Mouse (Mus musculus) midbrain, embryonic 14.5 days (tissue): Measurements from ENCODE around the gene Tgfbr2. TPM values are rescaled to one million over a fixed set of nuclear protein-coding genes. Genes with fewer than 3 reads are reported as not detected.

Source experiments
- ATAC-seq: fragments of 200-750 bp; cut with Nextera tagmentation; 2 replicates; pipeline ENCODE4 v1.8.0; 2017; ENCODE audit warnings: moderate number of reproducible peaks, moderate library complexity; ENCODE audit not compliant: low FRiP score, low TSS enrichment
- DNase-seq: peaks from one replicate; pipeline ENCODE4 v3.0.0-alpha.2; 2015
- H3K27ac ChIP-seq: fragments of 300-500 bp; sonication (generic); replicated peaks from 2 replicates; pipeline ENCODE4 v1.5.1; 2014; ENCODE audit warnings: mild to moderate bottlenecking, low read depth, low read length, moderate library complexity
- H3K27me3 ChIP-seq: fragments of 300-500 bp; sonication (generic); 2 replicates; pipeline ENCODE4 v1.6.1; 2014; ENCODE audit warnings: low read length, control low read depth, mixed read lengths; ENCODE audit not compliant: control insufficient read depth, insufficient read depth
- H3K36me3 ChIP-seq: fragments of 300-500 bp; sonication (generic); 2 replicates; pipeline ENCODE4 v1.6.1; 2014; ENCODE audit warnings: low read length, control low read depth; ENCODE audit not compliant: control insufficient read depth, insufficient read depth
- H3K4me1 ChIP-seq: fragments of 300-500 bp; sonication (generic); 2 replicates; pipeline ENCODE4 v1.6.1; 2014; ENCODE audit warnings: mild to moderate bottlenecking, antibody characterized with exemption, low read length, control low read depth; ENCODE audit not compliant: control insufficient read depth, insufficient read depth
- H3K4me2 ChIP-seq: fragments of 300-500 bp; sonication (generic); 2 replicates; pipeline ENCODE4 v1.6.1; 2014; ENCODE audit warnings: mild to moderate bottlenecking, low read length, moderate library complexity
- H3K4me3 ChIP-seq: fragments of 300-500 bp; sonication (generic); replicated peaks from 2 replicates; pipeline ENCODE4 v1.5.1; 2014; ENCODE audit warnings: low read depth, low read length
- H3K9ac ChIP-seq: fragments of 300-500 bp; sonication (generic); replicated peaks from 2 replicates; pipeline ENCODE4 v1.6.1; 2014; ENCODE audit warnings: mild to moderate bottlenecking, low read length, moderate library complexity
- H3K9me3 ChIP-seq: fragments of 300-500 bp; sonication (generic); 2 replicates; pipeline ENCODE4 v1.6.1; 2016; ENCODE audit warnings: low read length, control low read depth, mixed read lengths; ENCODE audit not compliant: control insufficient read depth
- WGBS: fragments of 180-500 bp; shearing (Covaris S2); extraction: QIAGEN DNeasy Blood & Tissue Kit; methylation state at CpG from one replicate; pipeline ENCODE4 v1.1.7; 2014; 5-methylcytosine and 5-hydroxymethylcytosine counted together
- polyA plus RNA-seq: library from polyadenylated mRNA; unstranded; fragments of >200 nt; fragmentation: Nextera tagmentation; extraction: Ambion mirVana; gene quantifications from 2 replicates; pipeline ENCODE4 v1.2.1, GENCODE M21; 2014

The Tgfbr2 gene
- polyA plus RNA-seq: 3.6 and 10.4 TPM in 2 replicates

DNA sequence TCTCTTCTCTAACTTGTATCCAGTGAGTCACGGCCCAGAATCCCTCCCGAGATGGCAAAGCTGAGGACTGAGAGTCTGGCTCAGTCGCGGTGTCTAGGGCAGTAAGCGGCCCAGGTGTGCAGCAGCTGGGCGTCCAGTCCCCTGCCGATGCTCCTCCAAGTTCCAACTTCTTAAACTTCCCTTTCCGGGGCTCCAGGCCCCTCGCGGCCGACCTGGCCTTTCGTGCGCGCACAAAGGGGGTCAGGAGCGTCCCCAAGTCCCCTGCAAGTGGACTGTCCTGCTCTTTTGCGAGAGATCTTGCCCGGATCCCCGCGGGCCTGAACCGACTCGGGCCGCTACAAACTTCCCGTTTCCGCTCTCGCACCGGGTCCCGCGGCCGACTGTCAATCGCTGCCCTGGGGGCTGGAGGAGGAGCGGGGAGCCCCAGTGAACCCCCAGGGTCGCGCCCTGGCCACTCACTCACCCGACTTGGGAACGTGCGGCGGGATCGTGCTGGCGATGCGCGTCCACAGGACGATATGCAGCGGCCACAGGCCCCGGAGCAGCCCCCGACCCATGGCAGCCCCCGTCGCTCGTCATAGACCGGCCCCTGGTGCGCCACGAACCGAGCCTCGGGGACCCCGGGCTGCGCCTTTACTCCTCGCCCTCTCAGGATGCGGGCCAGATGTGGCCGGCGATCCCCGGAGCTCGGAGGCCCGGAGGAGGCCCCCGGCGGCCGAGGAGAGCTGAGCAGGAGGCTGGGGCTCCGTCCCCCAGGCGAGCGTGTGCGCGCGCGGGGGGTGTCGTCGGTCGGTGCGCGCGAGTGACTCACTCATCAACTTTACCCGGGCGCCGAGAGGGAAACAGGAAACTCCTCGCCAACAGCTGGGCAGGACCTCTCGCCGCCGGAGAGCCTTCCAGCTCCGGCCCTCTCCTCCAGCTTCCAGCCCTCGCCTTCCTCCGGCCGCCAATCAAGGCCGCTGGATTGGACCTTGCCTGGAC, at the start of gene Tgfbr2:
Tgfbr2 (minus strand) TSS at position 880 of the 981 bp plus-strand sequence.
- Histone ChIP-seq H3K27me3 (peaks cover 19% of the 10 kb centered on the region), H3K4me3 (peak within 1 kb of the TSS; percentile 48), H3K27ac (peak within 1 kb of the TSS; percentile 32; the same call in 1 of the 2 replicates), H3K4me2 (peak within 1 kb of the TSS; percentile 92), H3K36me3 (no peaks in the 10 kb centered on the region), H3K4me1 (0 out of 2 replicates have a peak, but pooled peaks cover 12% of the 10 kb centered on the region), H3K9ac (peak within 1 kb of the TSS; percentile 57), H3K9me3 (no peaks in the 10 kb centered on the region)
- ATAC-seq (no peak), DNase-seq (peak; percentile 71)
- WGBS: under 1% methylated on average over 89 of the region's 90 CpGs

DNA sequence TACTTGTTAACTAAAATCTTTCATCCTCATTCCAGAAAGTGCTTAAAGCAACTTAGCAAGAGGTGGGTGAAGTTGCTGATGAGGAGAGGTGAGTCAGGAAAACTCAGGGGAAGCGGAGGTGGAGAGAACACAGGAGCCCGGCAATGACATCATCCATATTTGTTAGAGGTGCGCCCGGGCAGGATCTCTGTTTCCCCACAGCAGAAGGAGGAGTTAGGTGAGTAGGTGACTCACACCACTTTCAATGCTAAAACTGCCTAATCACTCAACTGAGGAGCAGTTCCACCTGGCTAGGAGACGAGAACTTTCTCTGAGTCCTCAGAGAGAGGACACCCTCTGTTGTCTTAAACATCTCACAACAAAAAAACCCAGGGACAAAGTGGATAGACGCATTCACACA, 48.2 kb upstream of the Tgfbr2 start:
- ATAC-seq (no peak), DNase-seq (no peak)
- Histone ChIP-seq H3K4me2 (no peak overlapping the region), H3K9ac (no peak overlapping the region), H3K4me1 (no peaks in the 10 kb centered on the region), H3K27ac (no peak overlapping the region), H3K4me3 (no peak overlapping the region), H3K36me3 (no peaks in the 10 kb centered on the region), H3K9me3 (no peaks in the 10 kb centered on the region), H3K27me3 (no peaks in the 10 kb centered on the region)
- WGBS: 81% methylated on average over 6 of the region's 6 CpGs

GRCm38 (mm10) chr9:116222643-116223042, 47.5 kb upstream of the Tgfbr2 start:
- DNase-seq (no peak), ATAC-seq (no peak)
- WGBS: 91% methylated on average over 5 of the region's 5 CpGs
- Histone ChIP-seq H3K36me3 (no peaks in the 10 kb centered on the region), H3K9ac (no peak overlapping the region), H3K27ac (no peak overlapping the region), H3K4me2 (no peak overlapping the region), H3K9me3 (no peaks in the 10 kb centered on the region), H3K4me1 (no peaks in the 10 kb centered on the region), H3K4me3 (no peak overlapping the region), H3K27me3 (no peaks in the 10 kb centered on the region)

GRCm38 (mm10) chr9:116222000-116222399, 46.8 kb upstream of the Tgfbr2 start:
- no peak overlapping the region for H3K4me2 ChIP-seq
- ATAC-seq (no peak; the same call in 1 of the 2 replicates), DNase-seq (no peak)
- H3K4me3 ChIP-seq: no peak overlapping the region
- no peaks in the 10 kb centered on the region for H3K4me1 ChIP-seq
- no peaks in the 10 kb centered on the region for H3K36me3 ChIP-seq
- WGBS: 79% methylated on average over 11 of the region's 11 CpGs
- H3K9ac ChIP-seq: no peak overlapping the region
- H3K27ac ChIP-seq: no peak overlapping the region
- no peaks in the 10 kb centered on the region for H3K9me3 ChIP-seq
- H3K27me3 ChIP-seq: no peaks in the 10 kb centered on the region

- WGBS: 91% methylated on average over 6 of the region's 6 CpGs
Observed at GRCm38 (mm10) chr9:116221565-116221964, 46.4 kb upstream of the Tgfbr2 start.

GRCm38 (mm10) chr9:116220616-116221015, 45.5 kb upstream of the Tgfbr2 start:
- H3K27ac ChIP-seq: no peak overlapping the region
- no peaks in the 10 kb centered on the region for H3K27me3 ChIP-seq
- no peaks in the 10 kb centered on the region for H3K36me3 ChIP-seq
- DNase-seq (no peak), ATAC-seq (no peak)
- H3K9me3 ChIP-seq: no peaks in the 10 kb centered on the region
- H3K4me3 ChIP-seq: no peak overlapping the region
- H3K4me1 ChIP-seq: no peaks in the 10 kb centered on the region
- no peak overlapping the region for H3K9ac ChIP-seq
- H3K4me2 ChIP-seq: no peak overlapping the region
- WGBS: 92% methylated on average over 6 of the region's 6 CpGs

More at GRCm38 (mm10) chr9:116221565-116221964, 46.4 kb upstream of the Tgfbr2 start:
- Histone ChIP-seq H3K4me3 (no peak overlapping the region), H3K9me3 (no peaks in the 10 kb centered on the region), H3K27ac (no peak overlapping the region), H3K9ac (no peak overlapping the region), H3K4me1 (no peaks in the 10 kb centered on the region), H3K36me3 (no peaks in the 10 kb centered on the region), H3K27me3 (no peaks in the 10 kb centered on the region), H3K4me2 (no peak overlapping the region)
- ATAC-seq (no peak), DNase-seq (no peak)

GRCm38 (mm10) chr9:116220159-116220515, 45.0 kb upstream of the Tgfbr2 start:
- no peak overlapping the region for H3K4me2 ChIP-seq
- 91% methylated on average over 4 of the region's 4 CpGs for WGBS
- ATAC-seq: no peak
- no peak overlapping the region for H3K4me3 ChIP-seq
- no peak overlapping the region for H3K27ac ChIP-seq
- H3K4me1 ChIP-seq: no peaks in the 10 kb centered on the region
- no peaks in the 10 kb centered on the region for H3K36me3 ChIP-seq
- no peak overlapping the region for H3K9ac ChIP-seq
- DNase-seq: no peak
- H3K27me3 ChIP-seq: no peaks in the 10 kb centered on the region
- H3K9me3 ChIP-seq: no peaks in the 10 kb centered on the region

DNA sequence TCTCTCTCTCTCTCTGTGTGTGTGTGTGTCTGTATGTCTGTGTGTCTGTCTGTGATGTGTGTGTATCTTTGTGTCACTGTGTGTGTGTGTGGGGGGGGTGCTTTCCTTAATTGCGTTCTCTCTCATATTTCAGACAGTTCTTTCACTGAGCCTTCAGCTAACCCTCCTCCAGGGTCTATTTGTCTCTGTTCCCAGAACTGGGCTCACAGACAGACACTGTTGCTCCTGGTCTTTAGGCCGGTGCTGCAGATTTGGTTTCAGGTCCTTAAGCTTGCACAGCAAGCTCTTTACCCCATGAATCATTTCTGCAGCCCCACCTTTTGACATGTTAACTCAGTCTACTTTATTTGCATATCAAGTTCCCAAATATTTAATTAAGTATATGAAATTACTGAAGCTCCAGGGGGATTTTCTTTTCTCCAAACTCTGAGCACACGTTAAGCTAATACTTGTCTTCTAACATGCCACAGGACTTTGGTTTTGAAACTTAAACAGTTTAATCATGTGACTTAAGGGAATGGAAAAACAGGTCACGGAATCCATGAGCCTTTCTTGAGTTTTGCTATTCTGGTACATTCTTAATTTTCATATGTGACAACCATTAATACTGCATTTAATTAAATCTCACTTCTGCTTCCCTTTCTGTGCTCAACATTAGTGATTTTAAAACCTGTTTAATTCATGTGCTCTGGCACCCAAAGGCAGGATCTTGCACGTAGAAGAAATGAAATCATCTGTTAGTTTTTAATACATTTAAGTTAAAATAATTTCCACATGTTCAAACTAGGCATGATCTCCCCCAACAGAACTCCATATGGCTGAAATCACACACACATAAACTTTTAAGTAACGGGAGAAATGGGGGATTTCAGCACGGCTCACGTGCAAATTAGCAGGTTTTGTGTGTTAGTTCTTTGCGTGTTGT, 44.3 kb upstream of the Tgfbr2 start:
- H3K27ac ChIP-seq: no peak overlapping the region
- no peaks in the 10 kb centered on the region for H3K36me3 ChIP-seq
- DNase-seq (no peak), ATAC-seq (no peak)
- 83% methylated on average over 9 of the region's 9 CpGs for WGBS
- H3K9ac ChIP-seq: no peak overlapping the region
- no peaks in the 10 kb centered on the region for H3K9me3 ChIP-seq
- H3K27me3 ChIP-seq: no peaks in the 10 kb centered on the region
- no peak overlapping the region for H3K4me3 ChIP-seq
- H3K4me2 ChIP-seq: no peak overlapping the region
- no peaks in the 10 kb centered on the region for H3K4me1 ChIP-seq
